Comparison of ENCODE assay signal across 8 mouse cellular contexts in genomic region chr7:81344544-81345446, GRCm38 (mm10). TPM values are rescaled to one million over a fixed set of nuclear protein-coding genes. Genes with fewer than 3 reads are reported as not detected.
DNase-seq lines count a peak whose midpoint lies in the region; ATAC-seq and TF ChIP-seq lines count a peak whose summit lies in the region.

Rps17 (minus strand) TSS chr7:81345254.

- under 1% methylated on average over 85 of the region's 85 CpGs for WGBS in forebrain, embryonic 15.5 days
- WGBS in lung, adult 2 months = under 1% methylated on average over 85 of the region's 85 CpGs

- H3K4me1 ChIP-seq in forebrain, embryonic 15.5 days = peaks cover 25% of the 10 kb centered on the region
- peaks cover 10% of the 10 kb centered on the region for H3K4me1 ChIP-seq in lung, adult 2 months (ENCODE audit: control insufficient read depth, insufficient read depth, low read length)

- peak; percentile 64 for TF ChIP-seq CTCF in lung, adult 2 months (IDR thresholded peaks at IDR 0.05; ENCODE audit: insufficient read depth, low read length)

- peak within 1 kb of the TSS; percentile 91 for H3K27ac ChIP-seq in forebrain, embryonic 15.5 days (replicated peaks)

- H3K4me3 ChIP-seq in forebrain, embryonic 15.5 days = peak within 1 kb of the TSS; percentile 53
- H3K4me3 ChIP-seq in lung, adult 2 months (replicated peaks; ENCODE audit: extremely low read depth, low read depth, low read length) = peak within 1 kb of the TSS; percentile 72

- peak; percentile 94 for ATAC-seq in forebrain, embryonic 15.5 days (replicated peaks)
- peak; percentile 95 for ATAC-seq in neutrophil, adult 5-6 weeks (ENCODE audit: extremely low read depth, insufficient number of reproducible peaks, low FRiP score, poor library complexity, severe bottlenecking)

- H3K4me2 ChIP-seq in forebrain, embryonic 15.5 days (replicated peaks) = peak within 1 kb of the TSS; percentile 75

- TF ChIP-seq POLR2A in lung, adult 2 months (IDR thresholded peaks at IDR 0.05; ENCODE audit: borderline replicate concordance, extremely low read depth, low read depth, low read length) = peak; percentile 80

- H3K36me3 ChIP-seq in forebrain, embryonic 15.5 days = peaks cover 36% of the 10 kb centered on the region

- H3K9me3 ChIP-seq in forebrain, embryonic 15.5 days = no peaks in the 10 kb centered on the region

- no peaks in the 10 kb centered on the region for H3K27me3 ChIP-seq in forebrain, embryonic 15.5 days

- peak within 1 kb of the TSS; percentile 71 for H3K9ac ChIP-seq in forebrain, embryonic 15.5 days (replicated peaks)

- intact Hi-C loops in heart, postnatal 25 days (cut with DNase I) = loop anchor here (5.0 to 10.0 kb wide), 5 partner anchors 178 to 480 kb away; partner anchors contain the start of genes Fsd2, Zfp592 and Zscan2

- DNase-seq in ES-CJ7 (ENCODE audit: low read depth, low spot score) = peak; percentile 95
- DNase-seq in cerebellum, adult 11 months = peak; percentile 97
- peak; percentile 92 for DNase-seq in heart, postnatal 25 days (ENCODE audit: low spot score)
- DNase-seq in layer of hippocampus, adult 18-20 months (ENCODE audit: low spot score in 2 of 2) = peak; percentile 95 to 98
- DNase-seq in lung, adult 2 months = peak; percentile 99
- peak; percentile 87 to 89 for DNase-seq in thymus, adult 18-20 months

RNA-seq across cellular contexts. Expression of gene Rps17, which starts in this region (rescaled TPM):
- polyA plus RNA-seq in forebrain, embryonic 15.5 days (2015; fragmentation: Nextera tagmentation; extraction: Ambion mirVana) = 804 and 852 TPM in 2 replicates
- total RNA-seq in heart, postnatal 25 days (2021) = 100 to 1,000 TPM; 798 to 858 TPM
- total RNA-seq in layer of hippocampus, adult 18-20 months (2021) = 100 to 1,000 TPM; 601 to 632 TPM
- 669 and 673 TPM in 2 replicates for polyA plus RNA-seq in lung, adult 2 months (2012; rRNA removed)
- 1,002 and 1,046 TPM in 2 replicates for total RNA-seq in neutrophil, adult 5-6 weeks (2017)

Comparison
In these comparisons a context has a peak if more than half of its experiments do, and no peak if none do; other contexts are left out.
1. Peak in every context shown above with its lines: DNase-seq, ATAC-seq, H3K4me3 ChIP-seq and H3K27ac ChIP-seq.